Mouse (Mus musculus) kidney, postnatal 0 days (tissue): ENCODE measurements at regions not wholly inside any gene's neighbourhood (a gene's known extent, or its start where the extent isn't known, plus 50 kb on each side); places are given as distances from the start of the nearest gene placed in this dataset.
"Not testable (repeated sequence)": the region's sequence is repeated elsewhere in the genome, so short reads cannot be mapped to it uniquely, and the experiment has no call there.

Source experiments
- ATAC-seq: fragments of 200-750 bp; cut with Nextera tagmentation; replicated peaks from 2 replicates; pipeline ENCODE4 v1.8.0; 2017; ENCODE audit warnings: low read depth, moderate number of reproducible peaks, moderate TSS enrichment, moderate library complexity; ENCODE audit not compliant: low FRiP score
- DNase-seq: peaks from one replicate; pipeline ENCODE4 v3.0.0-alpha.2; 2016; ENCODE audit warnings: low spot score
- H3K27ac ChIP-seq: fragments of 300-500 bp; sonication (generic); 2 replicates; pipeline ENCODE4 v1.5.1; 2014; ENCODE audit warnings: mild to moderate bottlenecking
- H3K27me3 ChIP-seq: fragments of 300-500 bp; sonication (generic); 2 replicates; pipeline ENCODE4 v1.6.1; 2014; ENCODE audit warnings: low read length, mixed read lengths; ENCODE audit not compliant: insufficient read depth
- H3K36me3 ChIP-seq: fragments of 300-500 bp; sonication (generic); 2 replicates; pipeline ENCODE4 v1.6.1; 2014; ENCODE audit warnings: low read length, mixed read lengths; ENCODE audit not compliant: insufficient read depth
- H3K4me1 ChIP-seq: fragments of 300-500 bp; sonication (generic); replicated peaks from 2 replicates; pipeline ENCODE4 v1.6.1; 2014; ENCODE audit warnings: antibody characterized with exemption, low read length, mixed read lengths; ENCODE audit not compliant: insufficient read depth
- H3K4me2 ChIP-seq: fragments of 300-500 bp; sonication (generic); 2 replicates; pipeline ENCODE4 v1.6.1; 2014; ENCODE audit warnings: mild to moderate bottlenecking, low read length, moderate library complexity, mixed read lengths
- H3K4me3 ChIP-seq: fragments of 300-500 bp; sonication (generic); replicated peaks from 2 replicates; pipeline ENCODE4 v1.5.1; 2014; ENCODE audit warnings: low read depth, low read length
- H3K9ac ChIP-seq: fragments of 300-500 bp; sonication (generic); 2 replicates; pipeline ENCODE4 v1.6.1; 2014; ENCODE audit warnings: low read depth, low read length
- H3K9me3 ChIP-seq: fragments of 300-500 bp; sonication (generic); replicated peaks from 2 replicates; pipeline ENCODE4 v1.6.1; 2016; ENCODE audit warnings: low read length, inconsistent platforms, mixed read lengths
- CTCF ChIP-seq: IDR thresholded peaks from 2 replicates; pipeline ENCODE4 v1.5.1; 2016; ENCODE audit warnings: antibody characterized with exemption, low read depth, mild to moderate bottlenecking, moderate library complexity
- WGBS: fragments of 180-500 bp; shearing (Covaris S2); extraction: QIAGEN DNeasy Blood & Tissue Kit; methylation state at CpG from one replicate; pipeline ENCODE4 v1.1.7; 2014; 5-methylcytosine and 5-hydroxymethylcytosine counted together

DNA sequence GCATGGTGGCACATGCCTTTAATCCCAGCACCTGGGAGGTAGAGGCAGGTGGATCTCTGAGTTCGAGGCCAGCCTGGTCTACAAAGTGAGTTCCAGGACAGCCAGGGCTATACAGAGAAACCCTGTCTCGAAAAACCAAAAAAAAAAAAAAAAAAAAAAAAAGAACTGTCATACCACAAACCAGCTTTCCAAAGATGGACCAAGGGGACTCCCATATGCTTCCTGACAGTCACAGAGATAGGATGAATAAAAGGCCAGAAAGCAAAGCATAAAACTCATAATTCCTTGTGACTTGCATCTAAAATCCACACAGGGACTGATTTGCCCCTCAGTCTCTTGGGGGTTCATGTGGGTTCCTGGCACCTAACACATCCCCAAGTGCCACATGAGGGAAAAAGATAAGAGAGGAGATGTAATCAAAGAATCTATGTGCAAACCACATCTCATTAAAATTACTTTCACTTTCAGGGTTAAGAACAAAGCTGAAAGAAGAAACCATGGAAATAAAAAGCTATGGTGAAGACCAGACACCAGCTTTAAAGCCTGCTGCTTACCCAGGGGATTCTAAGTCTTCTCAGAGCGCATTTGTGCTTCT is 241.4 kb downstream of the Pten start:
- no peak for TF ChIP-seq CTCF
- Histone ChIP-seq H3K4me2 (no peak overlapping the region), H3K9ac (no peak overlapping the region), H3K4me1 (no peaks in the 10 kb centered on the region), H3K27ac (no peak overlapping the region), H3K9me3 (no peaks in the 10 kb centered on the region), H3K4me3 (no peak overlapping the region), H3K36me3 (no peaks in the 10 kb centered on the region), H3K27me3 (no peaks in the 10 kb centered on the region)
- DNase-seq (no peak), ATAC-seq (no peak)
- WGBS, result 73% methylated on average over 2 of the region's 3 CpGs

DNA sequence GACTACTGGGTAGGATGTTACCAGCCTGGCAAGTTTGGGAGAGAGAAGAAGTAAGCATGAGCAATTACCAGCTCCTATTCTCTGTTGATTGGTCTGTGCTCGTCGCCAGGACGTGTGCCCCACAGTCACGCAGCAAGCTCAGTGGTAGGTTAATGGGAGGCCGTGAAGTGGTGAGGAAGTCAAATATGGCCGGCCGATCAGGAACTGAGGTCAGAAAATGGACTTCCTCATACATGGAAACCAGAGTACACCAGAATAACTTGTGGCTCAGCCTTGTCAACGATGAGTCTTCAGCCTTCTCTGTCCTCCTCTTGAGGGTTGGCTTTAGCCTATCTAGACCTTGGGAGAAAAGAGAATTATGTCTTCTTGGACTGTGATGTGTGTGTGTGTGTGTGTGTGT is 250.3 kb downstream of the Pten start:
- Histone ChIP-seq H3K4me1 (no peaks in the 10 kb centered on the region), H3K36me3 (no peaks in the 10 kb centered on the region), H3K27ac (no peak overlapping the region), H3K4me2 (no peak overlapping the region), H3K9ac (no peak overlapping the region), H3K9me3 (no peaks in the 10 kb centered on the region), H3K27me3 (no peaks in the 10 kb centered on the region), H3K4me3 (no peak overlapping the region)
- TF ChIP-seq CTCF, result no peak
- WGBS, result 92% methylated on average over 8 of the region's 8 CpGs
- no peak for ATAC-seq
- DNase-seq, result no peak

DNA sequence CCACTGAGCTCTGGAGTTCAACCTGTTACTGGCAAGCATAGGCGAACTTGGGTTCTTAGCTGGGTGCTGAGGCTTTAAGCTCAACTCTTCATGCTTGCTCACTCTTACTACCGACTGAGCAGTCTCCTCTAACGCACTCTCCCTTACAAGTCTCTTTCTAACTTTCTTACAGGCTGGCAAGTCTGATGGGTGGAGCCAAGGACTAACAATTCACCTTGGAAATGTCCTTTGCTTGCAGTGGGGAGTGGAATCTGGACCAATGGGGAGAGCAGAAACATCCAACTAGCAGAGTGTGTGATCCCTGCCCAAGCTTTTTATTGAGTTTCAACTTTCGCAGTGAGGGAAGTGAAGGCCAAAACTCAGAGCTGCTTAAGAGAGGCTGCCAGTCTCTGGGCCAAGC is 250.8 kb downstream of the Pten start:
- DNase-seq, result no peak
- H3K36me3 ChIP-seq, result no peaks in the 10 kb centered on the region
- 90% methylated on average over 4 of the region's 4 CpGs for WGBS

DNA sequence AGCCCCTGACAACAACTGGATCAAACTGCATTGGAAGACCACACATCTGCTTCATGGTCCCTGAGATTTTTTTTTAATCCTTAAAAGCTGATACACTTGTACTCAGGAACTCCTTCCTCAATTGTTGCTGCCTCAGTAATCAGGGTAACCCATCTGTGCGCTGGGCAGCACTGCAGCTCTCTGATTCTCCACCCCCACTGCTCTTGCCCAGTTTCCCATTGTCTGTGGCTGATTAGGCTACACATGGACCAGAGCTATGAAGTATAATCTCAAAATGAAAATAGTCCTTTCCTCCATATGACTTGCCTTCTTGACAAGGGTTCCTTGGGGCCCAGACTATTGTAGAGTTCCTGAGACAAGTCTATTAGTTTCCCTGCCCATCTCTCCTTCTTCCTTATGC is 251.5 kb downstream of the Pten start:
- no peak for TF ChIP-seq CTCF
- no peak for DNase-seq
- no peaks in the 10 kb centered on the region for H3K27me3 ChIP-seq
- no peak overlapping the region for H3K4me2 ChIP-seq
- H3K4me3 ChIP-seq, result no peak overlapping the region
- WGBS, result 72% methylated on average over 1 of the region's 1 CpGs
- no peak for ATAC-seq
- no peaks in the 10 kb centered on the region for H3K36me3 ChIP-seq
- no peaks in the 10 kb centered on the region for H3K9me3 ChIP-seq
- H3K4me1 ChIP-seq, result no peaks in the 10 kb centered on the region
- no peak overlapping the region for H3K9ac ChIP-seq
- H3K27ac ChIP-seq, result no peak overlapping the region

More for the DNA sequence above, 250.8 kb downstream of the Pten start:
- Histone ChIP-seq H3K4me1 (no peaks in the 10 kb centered on the region), H3K4me3 (no peak overlapping the region), H3K9me3 (no peaks in the 10 kb centered on the region), H3K9ac (no peak overlapping the region), H3K27ac (no peak overlapping the region), H3K4me2 (no peak overlapping the region), H3K27me3 (no peaks in the 10 kb centered on the region)
- no peak for ATAC-seq
- no peak for TF ChIP-seq CTCF

DNA sequence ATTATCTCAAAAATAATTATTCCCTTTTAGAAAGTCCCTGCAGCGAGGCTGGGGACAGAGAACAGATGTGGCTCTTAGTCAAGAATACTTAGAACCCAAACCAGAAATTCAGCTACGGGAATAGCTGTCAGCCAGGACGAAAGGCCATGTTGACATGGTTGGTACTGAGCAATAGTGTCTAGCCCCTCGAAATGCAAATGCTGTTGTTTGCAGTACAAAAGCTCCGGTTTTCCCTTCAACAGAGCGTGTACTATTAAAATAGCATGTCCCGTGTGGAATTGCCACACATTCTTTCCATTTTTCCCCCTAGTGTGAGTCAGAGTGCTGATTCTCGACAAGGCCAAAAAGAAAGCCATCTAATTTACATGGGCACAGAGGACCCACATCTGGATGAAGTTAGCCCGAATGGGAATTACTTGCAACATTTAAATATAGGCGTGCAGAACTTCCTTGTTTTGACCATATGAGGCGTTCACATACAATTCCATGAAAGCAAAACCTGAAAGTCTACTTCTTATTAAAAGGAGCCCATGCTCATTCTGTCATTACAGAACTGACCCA is 253.7 kb downstream of the Pten start:
- no peak overlapping the region for H3K4me2 ChIP-seq
- no peak overlapping the region for H3K4me3 ChIP-seq
- no peak overlapping the region for H3K27ac ChIP-seq
- TF ChIP-seq CTCF, result no peak
- H3K4me1 ChIP-seq, result no peaks in the 10 kb centered on the region
- no peaks in the 10 kb centered on the region for H3K36me3 ChIP-seq
- no peaks in the 10 kb centered on the region for H3K9me3 ChIP-seq
- WGBS, result 89% methylated on average over 11 of the region's 11 CpGs
- DNase-seq (no peak), ATAC-seq (no peak)
- no peak overlapping the region for H3K9ac ChIP-seq
- H3K27me3 ChIP-seq, result no peaks in the 10 kb centered on the region

DNA sequence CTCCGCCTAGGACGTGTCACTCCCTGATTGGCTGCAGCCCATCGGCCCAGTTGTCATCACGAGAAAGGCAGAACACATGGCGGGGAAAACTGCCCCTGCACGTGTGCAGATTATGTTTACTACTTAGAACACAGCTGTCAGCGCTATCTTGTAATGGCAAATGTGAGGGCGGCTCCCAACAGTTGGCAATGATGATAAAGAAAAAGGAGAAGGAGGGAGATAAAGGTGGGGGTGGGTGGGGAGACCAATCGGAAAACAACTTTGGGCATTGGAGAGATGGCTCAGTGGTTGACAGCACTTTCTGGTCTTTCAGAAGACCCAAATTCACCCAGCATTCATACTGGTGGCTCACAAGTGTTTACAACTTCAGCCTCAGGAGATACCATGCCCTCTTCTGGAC is 257.6 kb downstream of the Pten start:
- 93% methylated on average over 9 of the region's 9 CpGs for WGBS
- ATAC-seq, H3K4me2 ChIP-seq, H3K9ac ChIP-seq, H3K4me3 ChIP-seq, H3K27ac ChIP-seq, H3K27me3 ChIP-seq, H3K36me3 ChIP-seq, H3K9me3 ChIP-seq, H3K4me1 ChIP-seq, DNase-seq: not testable (repeated sequence)

DNA sequence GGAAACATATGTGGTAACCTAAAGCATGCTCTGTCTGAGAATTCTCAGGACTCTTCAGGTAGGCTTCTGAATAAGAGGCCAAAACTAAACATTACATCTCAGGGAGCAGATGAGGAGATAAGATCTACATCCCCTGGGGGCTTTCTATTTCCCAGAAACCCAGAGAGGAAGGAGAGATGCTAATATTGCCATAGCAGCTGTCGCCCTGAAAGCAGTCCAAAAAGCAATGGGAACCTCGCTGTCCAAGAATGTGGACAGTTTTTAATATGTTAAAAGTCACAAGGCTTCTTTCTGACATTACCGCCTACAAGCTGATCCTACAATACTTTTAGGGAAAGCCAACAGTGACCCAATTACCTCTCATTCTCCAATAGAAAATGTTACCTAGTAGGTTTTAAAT is 263.9 kb downstream of the Pten start:
- TF ChIP-seq CTCF, result no peak
- no peak for DNase-seq
- WGBS, result 74% methylated on average over 3 of the region's 3 CpGs
- ATAC-seq, result no peak
- Histone ChIP-seq H3K4me2 (no peak overlapping the region), H3K9me3 (no peaks in the 10 kb centered on the region), H3K9ac (no peak overlapping the region), H3K27ac (no peak overlapping the region), H3K4me1 (no peaks in the 10 kb centered on the region), H3K4me3 (no peak overlapping the region), H3K27me3 (no peaks in the 10 kb centered on the region), H3K36me3 (no peaks in the 10 kb centered on the region)
